Mouse (Mus musculus): ENCODE measurements around the gene Zfp410. TPM values are rescaled to one million over a fixed set of nuclear protein-coding genes. Genes with fewer than 3 reads are reported as not detected.

Gene Zfp410
- polyA plus RNA-seq, 1 experiment, result 23.5 TPM

DNA sequence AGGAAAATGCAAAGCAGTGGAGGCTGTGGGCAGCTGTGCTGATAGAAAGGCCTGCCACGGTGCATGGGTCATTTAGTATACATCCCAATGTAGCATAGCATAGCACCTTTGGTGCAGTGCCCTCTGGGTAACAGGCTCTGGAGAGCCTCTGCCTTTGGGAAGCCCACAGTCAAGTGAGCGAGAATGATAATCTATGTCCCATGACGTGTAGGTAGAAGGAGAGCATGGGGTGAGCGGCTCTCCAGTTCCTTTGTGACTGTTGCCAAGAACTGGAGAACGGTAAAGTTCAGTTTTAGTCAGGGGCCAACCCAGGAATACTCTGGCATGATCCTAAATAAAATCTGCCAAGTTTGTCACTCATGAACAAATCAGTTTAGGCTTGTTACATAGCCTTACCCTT, 55.0 kb downstream of the Zfp410 start:
- Histone ChIP-seq H3K27me3 (ENCODE audit: control insufficient read depth, insufficient read depth, insufficient read length) (no peaks in the 10 kb centered on the region), H3K36me3 (ENCODE audit: control insufficient read depth, insufficient read depth) (peaks cover 53% of the 10 kb centered on the region), H3K79me2 (ENCODE audit: control insufficient read depth, insufficient read depth) (no peaks in the 10 kb centered on the region), H3ac (ENCODE audit: control insufficient read depth, insufficient read length, low read depth) (no peak overlapping the region), H3K4me3 (ENCODE audit: insufficient read depth, poor library complexity, severe bottlenecking) (no peak overlapping the region), H3K79me3 (ENCODE audit: low read depth) (no peaks in the 10 kb centered on the region)
- TF ChIP-seq CEBPB (IDR thresholded peaks at IDR 0.05; ENCODE audit: low read depth) (no peak), MYOD1 (IDR thresholded peaks at IDR 0.05; ENCODE audit: control insufficient read depth, insufficient read length, low read depth) (no peak), MYOG (IDR thresholded peaks at IDR 0.05; ENCODE audit: control insufficient read depth, extremely low read depth, insufficient read length) (no peak), USF1 (IDR thresholded peaks at IDR 0.05; ENCODE audit: low read depth) (no peak), FOSL1 (IDR thresholded peaks at IDR 0.05; ENCODE audit: insufficient read depth, low read length, poor library complexity, severe bottlenecking) (no peak), CTCF (IDR thresholded peaks at IDR 0.05; ENCODE audit: control insufficient read depth, insufficient read depth, insufficient read length) (no peak), MAX (IDR thresholded peaks at IDR 0.05) (no peak)

DNA sequence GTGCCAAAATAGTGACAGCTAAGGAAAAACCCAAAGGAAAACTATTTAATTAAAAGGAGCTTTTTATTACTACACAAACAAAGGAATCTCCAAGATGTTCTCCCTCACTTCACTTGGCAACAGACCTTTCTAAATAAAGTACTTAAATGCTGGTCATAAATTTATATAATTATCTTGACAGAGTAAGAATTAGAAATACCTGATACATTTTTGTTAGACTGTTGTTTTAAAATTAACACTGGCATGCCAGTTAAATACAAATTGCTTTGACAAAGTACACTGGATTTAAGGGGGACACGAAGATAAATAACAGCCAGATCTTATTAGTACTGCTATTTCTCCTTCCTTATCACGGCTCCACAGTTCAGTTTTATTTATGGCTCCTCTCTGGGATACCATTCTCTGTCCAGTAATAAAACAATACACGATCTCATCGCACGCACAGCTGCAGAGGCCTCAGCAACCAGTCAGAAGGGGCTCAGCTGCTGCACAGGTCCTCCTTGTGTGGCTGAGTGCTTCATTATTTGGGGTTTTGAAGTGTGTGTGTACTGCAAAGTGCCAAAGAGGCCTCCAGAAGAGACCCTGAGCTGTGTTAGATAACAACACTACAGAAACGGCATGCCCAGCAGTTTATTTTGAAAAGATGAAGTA, 57.3 kb downstream of the Zfp410 start:
- TF ChIP-seq MYOD1 (IDR thresholded peaks at IDR 0.05; ENCODE audit: control insufficient read depth, insufficient read length, low read depth) (no peak), USF1 (IDR thresholded peaks at IDR 0.05; ENCODE audit: low read depth) (no peak), MAX (IDR thresholded peaks at IDR 0.05) (no peak), CEBPB (IDR thresholded peaks at IDR 0.05; ENCODE audit: low read depth) (no peak), MYOG (IDR thresholded peaks at IDR 0.05; ENCODE audit: control insufficient read depth, extremely low read depth, insufficient read length) (no peak), CTCF (IDR thresholded peaks at IDR 0.05; ENCODE audit: control insufficient read depth, insufficient read depth, insufficient read length) (no peak), FOSL1 (IDR thresholded peaks at IDR 0.05; ENCODE audit: insufficient read depth, low read length, poor library complexity, severe bottlenecking) (no peak)
- Histone ChIP-seq H3K36me3 (ENCODE audit: control insufficient read depth, insufficient read depth) (peaks cover 45% of the 10 kb centered on the region), H3K27me3 (ENCODE audit: control insufficient read depth, insufficient read depth, insufficient read length) (no peaks in the 10 kb centered on the region), H3K79me3 (ENCODE audit: low read depth) (no peaks in the 10 kb centered on the region), H3K4me3 (ENCODE audit: insufficient read depth, poor library complexity, severe bottlenecking) (no peak overlapping the region), H3K79me2 (ENCODE audit: control insufficient read depth, insufficient read depth) (no peaks in the 10 kb centered on the region), H3ac (ENCODE audit: control insufficient read depth, insufficient read length, low read depth) (no peak overlapping the region)

DNA sequence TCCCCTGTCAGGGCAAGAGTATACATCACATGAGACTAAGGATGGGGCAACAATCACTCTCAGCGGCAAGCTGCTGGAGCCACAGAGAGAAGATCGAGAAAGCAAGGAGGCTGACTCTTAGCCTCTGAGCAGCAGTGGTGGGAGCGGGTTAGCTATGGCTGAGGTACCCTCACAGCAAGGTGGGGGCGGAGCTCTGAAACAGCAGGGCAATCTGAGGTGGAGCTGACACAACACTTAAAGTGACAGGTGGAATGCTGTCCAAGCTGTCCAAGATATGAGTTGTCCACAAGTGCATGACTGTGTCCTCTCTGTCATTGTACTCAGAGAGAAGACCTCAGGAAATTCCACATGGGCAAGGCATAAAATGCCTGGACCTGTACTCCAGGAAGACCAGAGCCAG, 65.7 kb downstream of the Zfp410 start:
- H3K36me3 ChIP-seq (ENCODE audit: control insufficient read depth, insufficient read depth), result no peaks in the 10 kb centered on the region

DNA sequence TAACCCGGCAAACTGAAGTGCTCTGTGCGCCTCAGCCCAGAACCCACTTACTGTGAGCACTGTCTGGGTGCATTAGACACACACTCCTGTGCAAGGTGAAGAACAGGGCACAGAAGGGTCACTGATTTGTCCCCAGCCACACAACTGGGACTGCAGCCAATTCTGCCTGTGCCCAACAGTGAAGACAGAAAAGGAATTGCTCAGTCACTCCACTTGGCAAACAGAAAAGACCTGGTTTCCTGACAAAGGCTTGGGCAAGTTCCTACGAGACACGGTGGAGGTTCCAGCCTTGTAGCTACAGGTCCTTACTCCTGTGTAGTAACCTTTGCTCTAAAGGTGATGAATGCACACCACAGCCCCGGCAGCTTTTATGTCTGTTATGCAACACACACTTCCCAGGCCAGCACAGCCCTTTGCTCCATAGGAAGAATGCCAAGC, 68.0 kb downstream of the Zfp410 start:
- H3K79me3 ChIP-seq (ENCODE audit: low read depth), result no peaks in the 10 kb centered on the region
- no peaks in the 10 kb centered on the region for H3K27me3 ChIP-seq (ENCODE audit: control insufficient read depth, insufficient read depth, insufficient read length)
- no peaks in the 10 kb centered on the region for H3K36me3 ChIP-seq (ENCODE audit: control insufficient read depth, insufficient read depth)

More for the DNA sequence above, 65.7 kb downstream of the Zfp410 start:
- TF ChIP-seq MAX (IDR thresholded peaks at IDR 0.05) (no peak), CEBPB (IDR thresholded peaks at IDR 0.05; ENCODE audit: low read depth) (no peak), MYOG (IDR thresholded peaks at IDR 0.05; ENCODE audit: control insufficient read depth, extremely low read depth, insufficient read length) (no peak), USF1 (IDR thresholded peaks at IDR 0.05; ENCODE audit: low read depth) (no peak), CTCF (IDR thresholded peaks at IDR 0.05; ENCODE audit: control insufficient read depth, insufficient read depth, insufficient read length) (no peak), MYOD1 (IDR thresholded peaks at IDR 0.05; ENCODE audit: control insufficient read depth, insufficient read length, low read depth) (no peak), FOSL1 (IDR thresholded peaks at IDR 0.05; ENCODE audit: insufficient read depth, low read length, poor library complexity, severe bottlenecking) (no peak)
- H3K79me2 ChIP-seq (ENCODE audit: control insufficient read depth, insufficient read depth), result no peaks in the 10 kb centered on the region
- H3K79me3 ChIP-seq (ENCODE audit: low read depth), result no peaks in the 10 kb centered on the region
- no peaks in the 10 kb centered on the region for H3K27me3 ChIP-seq (ENCODE audit: control insufficient read depth, insufficient read depth, insufficient read length)
- H3ac ChIP-seq (ENCODE audit: control insufficient read depth, insufficient read length, low read depth), result no peak overlapping the region
- H3K4me3 ChIP-seq (ENCODE audit: insufficient read depth, poor library complexity, severe bottlenecking), result no peak overlapping the region

DNA sequence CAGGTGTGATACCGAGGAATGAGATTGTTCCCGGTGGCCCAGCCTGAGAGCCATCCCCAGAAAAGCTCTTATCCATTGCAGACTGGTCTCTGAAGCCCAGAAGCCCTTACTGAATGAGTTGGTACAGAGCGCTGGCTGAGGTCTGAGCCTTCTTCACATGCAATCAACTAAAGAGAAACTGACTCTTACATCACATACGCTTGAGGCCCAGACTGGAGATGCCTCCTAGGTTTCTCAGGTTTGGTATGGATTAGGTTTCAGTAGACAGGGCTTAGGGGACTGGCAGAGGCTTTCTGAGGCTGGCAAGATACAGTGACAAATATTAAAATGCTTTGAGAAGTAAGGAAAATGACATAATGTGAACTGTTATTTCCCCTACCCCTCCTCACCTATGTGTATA, 68.8 kb downstream of the Zfp410 start:
- TF ChIP-seq MYOG (IDR thresholded peaks at IDR 0.05; ENCODE audit: control insufficient read depth, extremely low read depth, insufficient read length) (no peak), CEBPB (IDR thresholded peaks at IDR 0.05; ENCODE audit: low read depth) (no peak), CTCF (IDR thresholded peaks at IDR 0.05; ENCODE audit: control insufficient read depth, insufficient read depth, insufficient read length) (no peak), MYOD1 (IDR thresholded peaks at IDR 0.05; ENCODE audit: control insufficient read depth, insufficient read length, low read depth) (no peak), MAX (IDR thresholded peaks at IDR 0.05) (no peak)
- H3K36me3 ChIP-seq (ENCODE audit: control insufficient read depth, insufficient read depth), result no peaks in the 10 kb centered on the region

More for the DNA sequence above, 68.0 kb downstream of the Zfp410 start:
- TF ChIP-seq MAX (IDR thresholded peaks at IDR 0.05), result no peak
- no peak for TF ChIP-seq FOSL1 (IDR thresholded peaks at IDR 0.05; ENCODE audit: insufficient read depth, low read length, poor library complexity, severe bottlenecking)
- Histone ChIP-seq H3ac (ENCODE audit: control insufficient read depth, insufficient read length, low read depth) (no peak overlapping the region), H3K4me3 (ENCODE audit: insufficient read depth, poor library complexity, severe bottlenecking) (no peak overlapping the region), H3K79me2 (ENCODE audit: control insufficient read depth, insufficient read depth) (no peaks in the 10 kb centered on the region)

DNA sequence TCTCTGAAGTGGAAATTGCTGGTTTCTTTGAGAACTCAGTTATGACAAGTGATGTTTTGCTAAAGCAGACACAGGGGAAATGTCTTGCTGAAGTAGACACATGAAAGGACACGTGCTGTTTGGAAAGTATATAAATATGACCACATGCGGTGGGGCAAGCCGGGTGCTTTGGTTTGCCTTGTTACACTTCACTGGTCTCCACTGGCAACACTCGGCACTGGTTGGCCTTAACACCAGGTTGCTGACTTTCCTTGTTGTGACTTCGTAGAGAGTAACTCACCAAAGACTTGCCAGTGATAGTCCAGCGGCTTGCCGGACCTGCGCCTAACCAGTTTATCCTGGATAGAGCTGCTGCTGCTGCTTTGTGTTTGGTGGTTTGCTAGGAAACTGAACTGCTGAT, 71.4 kb downstream of the Zfp410 start:
- TF ChIP-seq FOSL1 (IDR thresholded peaks at IDR 0.05; ENCODE audit: insufficient read depth, low read length, poor library complexity, severe bottlenecking) (no peak), MYOD1 (IDR thresholded peaks at IDR 0.05; ENCODE audit: control insufficient read depth, insufficient read length, low read depth) (no peak), USF1 (IDR thresholded peaks at IDR 0.05; ENCODE audit: low read depth) (no peak), CEBPB (IDR thresholded peaks at IDR 0.05; ENCODE audit: low read depth) (no peak), MAX (IDR thresholded peaks at IDR 0.05) (no peak), CTCF (IDR thresholded peaks at IDR 0.05; ENCODE audit: control insufficient read depth, insufficient read depth, insufficient read length) (no peak)

More for the DNA sequence above, 68.8 kb downstream of the Zfp410 start:
- H3ac ChIP-seq (ENCODE audit: control insufficient read depth, insufficient read length, low read depth), result no peak overlapping the region
- no peaks in the 10 kb centered on the region for H3K79me3 ChIP-seq (ENCODE audit: low read depth)
- no peak overlapping the region for H3K4me3 ChIP-seq (ENCODE audit: insufficient read depth, poor library complexity, severe bottlenecking)
- H3K79me2 ChIP-seq (ENCODE audit: control insufficient read depth, insufficient read depth), result no peaks in the 10 kb centered on the region
- H3K27me3 ChIP-seq (ENCODE audit: control insufficient read depth, insufficient read depth, insufficient read length), result no peaks in the 10 kb centered on the region

More for the DNA sequence above, 71.4 kb downstream of the Zfp410 start:
- no peaks in the 10 kb centered on the region for H3K79me3 ChIP-seq (ENCODE audit: low read depth)
- no peaks in the 10 kb centered on the region for H3K27me3 ChIP-seq (ENCODE audit: control insufficient read depth, insufficient read depth, insufficient read length)
- H3K36me3 ChIP-seq (ENCODE audit: control insufficient read depth, insufficient read depth), result no peaks in the 10 kb centered on the region
- no peaks in the 10 kb centered on the region for H3K79me2 ChIP-seq (ENCODE audit: control insufficient read depth, insufficient read depth)
- H3K4me3 ChIP-seq (ENCODE audit: insufficient read depth, poor library complexity, severe bottlenecking), result no peak overlapping the region
- no peak overlapping the region for H3ac ChIP-seq (ENCODE audit: control insufficient read depth, insufficient read length, low read depth)

Data from C2C12 (cell line).